Mouse (Mus musculus) cerebellum, adult 9-10 months (tissue): ENCODE results near the gene Glp2r.

Experiments
- DNase-seq: peaks from one replicate; pipeline ENCODE4 v3.0.0; 2022

Glp2r gene

GRCm38 (mm10) chr11:67632906-67633305, 138.0 kb downstream of the Glp2r start:
- no peak for DNase-seq

GRCm38 (mm10) chr11:67628522-67628921, 142.4 kb downstream of the Glp2r start:
- DNase-seq = no peak

- DNase-seq = no peak
Measured at GRCm38 (mm10) chr11:67627179-67627578, 143.8 kb downstream of the Glp2r start.

- no peak for DNase-seq
Measured at GRCm38 (mm10) chr11:67622340-67622739, 148.6 kb downstream of the Glp2r start.

GRCm38 (mm10) chr11:67616557-67617239, 154.3 kb downstream of the Glp2r start:
- DNase-seq = no peak

GRCm38 (mm10) chr11:67612158-67612839, 158.7 kb downstream of the Glp2r start:
- no peak for DNase-seq
